Comparison of ENCODE assay signal across 8 mouse cellular contexts in genomic region chr17:23546702-23547505, GRCm38 (mm10). TPM values are rescaled to one million over a fixed set of nuclear protein-coding genes. Genes with fewer than 3 reads are reported as not detected.
DNase-seq lines count a peak whose midpoint lies in the region; ATAC-seq lines count a peak whose summit lies in the region.

No protein-coding gene starts in this region.

- peak; percentile 38 for ATAC-seq in inflammation-experienced regulatory T-cells, adult 6 months
- peak; percentile 18 for ATAC-seq in megakaryocyte, adult 5-6 weeks (ENCODE audit: poor library complexity, severe bottlenecking)

- intact Hi-C loops in gastrocnemius, postnatal 14 days (cut with DNase I; ENCODE audit: low total_unique reads): no loop called here

- DNase-seq in adipocyte (ENCODE audit: low spot score): peak; percentile 95
- DNase-seq in embryo, embryonic 11 days: peak; percentile 88
- peak; percentile 51 for DNase-seq in gastrocnemius, postnatal 14 days
- DNase-seq in left cerebral cortex, adult 8-10 months (ENCODE audit: low spot score in 2 of 2): peak; percentile 75 to 98
- peak; percentile 78 for DNase-seq in retina, postnatal 7 days (ENCODE audit: low read depth, low spot score)
- DNase-seq in urinary bladder, adult 2 months (ENCODE audit: low spot score): peak; percentile 79

RNA-seq across cellular contexts. Expression of gene Zfp213, which starts 17.1 kb away (rescaled TPM):
- total RNA-seq in gastrocnemius, postnatal 14 days (2021): 1 to 10 TPM; 2.2 to 2.6 TPM
- 1 to 10 TPM; 4.0 to 5.5 (median 4.8) TPM for polyA plus RNA-seq in inflammation-experienced regulatory T-cells, adult 6 months (2017; shearing (Covaris generic))
- total RNA-seq in left cerebral cortex, adult 8-10 months (2022): 1 to 10 TPM; 5.9 to 7.1 (median 6.8) TPM
- 2.1 and 2.4 TPM in 2 replicates for total RNA-seq in megakaryocyte, adult 5-6 weeks (2015)
- 2.7 and 4.7 TPM in 2 replicates for total RNA-seq in megakaryocyte, adult 5-6 weeks (2017)
- polyA plus RNA-seq in urinary bladder, adult 2 months (2012; rRNA removed): 7.6 and 7.8 TPM in 2 replicates

RNA-seq across cellular contexts. Expression of gene Zfp13, which starts 52.4 kb away (rescaled TPM):
- total RNA-seq in gastrocnemius, postnatal 14 days (2021): 1 to 10 TPM; 4.9 TPM
- polyA plus RNA-seq in inflammation-experienced regulatory T-cells, adult 6 months (2017; shearing (Covaris generic)): under 1 TPM in 1 of 3 experiments, not detected in 2; 0.71 TPM
- 10 to 100 TPM; 20.6 to 32.1 (median 27.1) TPM for total RNA-seq in left cerebral cortex, adult 8-10 months (2022)
- not detected in 2 replicates for total RNA-seq in megakaryocyte, adult 5-6 weeks (2015)
- 0.18 TPM in 1 of 2 replicates, not detected in the other for total RNA-seq in megakaryocyte, adult 5-6 weeks (2017)
- polyA plus RNA-seq in urinary bladder, adult 2 months (2012; rRNA removed): 9.2 and 11.9 TPM in 2 replicates

RNA-seq across cellular contexts. Expression of gene Zscan10, which starts 53.8 kb away (rescaled TPM):
- total RNA-seq in gastrocnemius, postnatal 14 days (2021): not detected
- 1 to 10 TPM in 2 of 3 experiments, under 1 TPM in 1; 0.73 to 3.1 (median 1.2) TPM for polyA plus RNA-seq in inflammation-experienced regulatory T-cells, adult 6 months (2017; shearing (Covaris generic))
- total RNA-seq in left cerebral cortex, adult 8-10 months (2022): not detected
- total RNA-seq in megakaryocyte, adult 5-6 weeks (2015): not detected in 2 replicates
- total RNA-seq in megakaryocyte, adult 5-6 weeks (2017): not detected in 2 replicates
- 0.04 TPM in 2 replicates for polyA plus RNA-seq in urinary bladder, adult 2 months (2012; rRNA removed)

Comparison
In these comparisons a context has a peak if more than half of its experiments do, and no peak if none do; other contexts are left out.
1. Peak in every context shown above with its lines: DNase-seq and ATAC-seq.
2. RNA of gene Zfp13, which starts 52.4 kb away (total RNA-seq): 20.6 to 32.1 TPM in left cerebral cortex, adult 8-10 months and 4.9 TPM in gastrocnemius, postnatal 14 days; 0.18 TPM in megakaryocyte, adult 5-6 weeks; every median in the first group is over 4 times any median in the second.